ENCODE assay signal across 17 mouse cellular contexts in the genomic region with DNA sequence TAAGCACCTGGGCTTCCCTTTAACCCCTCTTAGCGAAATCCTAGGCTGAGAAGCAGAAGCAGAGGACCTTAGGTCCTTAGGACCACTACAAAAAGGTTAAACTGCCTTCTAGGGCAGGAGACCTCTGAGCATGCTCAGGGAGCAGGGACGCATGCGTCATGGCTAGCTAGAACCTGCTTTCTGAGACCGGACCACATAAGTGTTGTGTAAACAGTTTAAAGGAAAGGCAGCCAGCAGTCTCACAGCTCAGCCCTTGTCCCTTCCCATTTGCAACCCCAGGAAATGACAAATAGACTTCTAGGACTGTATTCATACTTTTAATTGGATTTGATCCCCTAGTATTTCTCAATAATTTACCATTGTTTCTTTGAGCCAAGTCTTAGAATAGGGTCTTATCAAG. TPM values are rescaled to one million over a fixed set of nuclear protein-coding genes. Genes with fewer than 3 reads are reported as not detected.
DNase-seq lines count a peak whose midpoint lies in the region; ATAC-seq and TF ChIP-seq lines count a peak whose summit lies in the region.
"Had no signal": no experiment of that assay in that cellular context is flagged by ENCODE, and none has a peak within 500 bp of the region (broad histone marks: within the 10 kb centered on the region; RNA-seq: fewer than 3 reads in every experiment).

No protein-coding gene starts in this region.

- WGBS in liver, adult 2 months: 42% methylated on average over 4 of the region's 4 CpGs
- WGBS in liver, embryonic 11.5 days: 45% methylated on average over 4 of the region's 4 CpGs
- whole genome bisulfite sequencing in liver, embryonic 16.5 days (ENCODE audit: insufficient replicate concordance): 50% methylated on average over 4 of the region's 4 CpGs
- WGBS in limb, embryonic 10.5 days: 38% methylated on average over 4 of the region's 4 CpGs

- no peaks in the 10 kb centered on the region for H3K27me3 ChIP-seq in liver, adult 2 months (ENCODE audit: control insufficient read depth, insufficient read depth, low read length)
- no peaks in the 10 kb centered on the region for H3K27me3 ChIP-seq in liver, embryonic 11.5 days (replicated peaks; ENCODE audit: control insufficient read depth, insufficient read depth, low read length)
- no peaks in the 10 kb centered on the region for H3K27me3 ChIP-seq in liver, embryonic 16.5 days (ENCODE audit: control insufficient read depth, insufficient read depth, low read depth, low read length)
- H3K27me3 ChIP-seq in limb, embryonic 10.5 days (ENCODE audit: low read depth, poor library complexity, severe bottlenecking): peaks cover 36% of the 10 kb centered on the region

- no peak overlapping the region for H3K9ac ChIP-seq in liver, adult 2 months (ENCODE audit: low read depth, low read length)
- no peak overlapping the region for H3K9ac ChIP-seq in liver, embryonic 11.5 days (ENCODE audit: low read depth, low read length)
- no peak overlapping the region for H3K9ac ChIP-seq in liver, embryonic 16.5 days (ENCODE audit: low read depth, low read length)

- no peaks in the 10 kb centered on the region for H3K79me2 ChIP-seq in liver, adult 2 months (ENCODE audit: control insufficient read depth, insufficient read depth, low read length)

- H3K36me3 ChIP-seq in liver, adult 2 months (ENCODE audit: control insufficient read depth, insufficient read depth, low read length): no peaks in the 10 kb centered on the region
- no peaks in the 10 kb centered on the region for H3K36me3 ChIP-seq in liver, embryonic 11.5 days (ENCODE audit: control insufficient read depth, insufficient read depth, low read length)
- H3K36me3 ChIP-seq in liver, embryonic 16.5 days (ENCODE audit: control insufficient read depth, insufficient read depth): no peaks in the 10 kb centered on the region
- no peaks in the 10 kb centered on the region for H3K36me3 ChIP-seq in limb, embryonic 10.5 days

- TF ChIP-seq POLR2A in liver, adult 2 months (IDR thresholded peaks at IDR 0.05; ENCODE audit: extremely low read depth, insufficient read depth, low read length): no peak

- H3K27ac ChIP-seq in liver, adult 2 months (replicated peaks; ENCODE audit: insufficient read depth, low read depth, low read length): peak overlapping the region; percentile 76
- H3K27ac ChIP-seq in liver, embryonic 11.5 days (ENCODE audit: low read depth, low read length): no peak overlapping the region
- H3K27ac ChIP-seq in liver, embryonic 16.5 days (ENCODE audit: low read length): peak overlapping the region; percentile 84; the same call in 1 of the 2 replicates
- H3K27ac ChIP-seq in limb, embryonic 10.5 days: no peak overlapping the region

- H3K4me1 ChIP-seq in liver, adult 2 months (ENCODE audit: control insufficient read depth, insufficient read depth, low read length): peaks cover 34% of the 10 kb centered on the region
- peaks cover 46% of the 10 kb centered on the region for H3K4me1 ChIP-seq in liver, embryonic 11.5 days (replicated peaks; ENCODE audit: control insufficient read depth, insufficient read depth, low read length)
- H3K4me1 ChIP-seq in liver, embryonic 16.5 days (ENCODE audit: control insufficient read depth, low read depth, low read length): peaks cover 31% of the 10 kb centered on the region
- peaks cover 29% of the 10 kb centered on the region for H3K4me1 ChIP-seq in limb, embryonic 10.5 days

- peak; percentile 66 for DNase-seq in liver, adult 2 months (ENCODE audit: extremely low read depth, low read depth, low spot score)
- no peak for DNase-seq in liver, embryonic 11.5 days (ENCODE audit: low spot score)
- DNase-seq in limb, embryonic 10.5 days (ENCODE audit: low spot score): no peak
- no peak for DNase-seq in thymus, postnatal 0 days (ENCODE audit: low spot score)
- DNase-seq: gastrocnemius, postnatal 25 days; layer of hippocampus, adult 9-11 months; left cerebral cortex, postnatal 4 days; right cerebral cortex, postnatal 14 days; thymus, postnatal 25 days had no signal

- H3K4me3 ChIP-seq in liver, adult 2 months (ENCODE audit: insufficient read depth, low read depth, low read length): no peak overlapping the region
- no peak overlapping the region for H3K4me3 ChIP-seq in liver, embryonic 11.5 days (ENCODE audit: low read depth, low read length)
- H3K4me3 ChIP-seq in liver, embryonic 16.5 days (ENCODE audit: low read depth, low read length): no peak overlapping the region
- no peak overlapping the region for H3K4me3 ChIP-seq in limb, embryonic 10.5 days
- H3K4me3 ChIP-seq: myocyte had no signal

- H3K4me2 ChIP-seq in liver, embryonic 11.5 days: no peak overlapping the region
- H3K4me2 ChIP-seq in liver, embryonic 16.5 days (ENCODE audit: low read depth, low read length): no peak overlapping the region

- no peak for ATAC-seq in liver, embryonic 11.5 days (replicated peaks; ENCODE audit: low FRiP score)
- ATAC-seq in granulocyte monocyte progenitor cell, adult 5-6 weeks (replicated peaks; ENCODE audit: poor library complexity, severe bottlenecking): peak; percentile 15; the same call in 1 of the 2 replicates
- no peak for ATAC-seq in liver, embryonic 16.5 days (ENCODE audit: low read depth)
- 0 out of 2 replicates have a peak, but pooled peaks have one; percentile 13 for ATAC-seq in megakaryocyte progenitor cell, adult 5-6 weeks (replicated peaks; ENCODE audit: poor library complexity)
- ATAC-seq: forebrain, embryonic 14.5 days; hindbrain, embryonic 16.5 days had no signal

- no peaks in the 10 kb centered on the region for H3K9me3 ChIP-seq in liver, embryonic 11.5 days (ENCODE audit: control insufficient read depth, low read length)
- H3K9me3 ChIP-seq in liver, embryonic 16.5 days (replicated peaks; ENCODE audit: control insufficient read depth, low read length): no peaks in the 10 kb centered on the region
- H3K9me3 ChIP-seq in limb, embryonic 10.5 days (replicated peaks): no peaks in the 10 kb centered on the region

- no peak for TF ChIP-seq CTCF in liver, adult 2 months (IDR thresholded peaks at IDR 0.05; ENCODE audit: low read depth, low read length)

RNA-seq across cellular contexts. Expression of gene Ldha, which starts 0.9 kb away (rescaled TPM):
- 442 and 520 TPM in 2 replicates for total RNA-seq in liver, adult 2 months (2014; rRNA removed)
- 594 and 718 TPM in 2 replicates for polyA plus RNA-seq in liver, adult 2 months (2012; rRNA removed)
- 3,525 and 3,814 TPM in 2 replicates for polyA plus RNA-seq in liver, embryonic 11.5 days (2014; fragmentation: Nextera tagmentation; extraction: Ambion mirVana)
- 641 and 708 TPM in 2 replicates for total RNA-seq in granulocyte monocyte progenitor cell, adult 5-6 weeks (2014; fragmentation: Nextera tagmentation)
- total RNA-seq in granulocyte monocyte progenitor cell, adult 5-6 weeks (2017): 507 and 538 TPM in 2 replicates
- 2,014 and 2,183 TPM in 2 replicates for polyA plus RNA-seq in liver, embryonic 16.5 days (2015; fragmentation: Nextera tagmentation; extraction: Ambion mirVana)
- total RNA-seq in megakaryocyte progenitor cell, adult 5-6 weeks (2015): 597 and 639 TPM in 2 replicates
- total RNA-seq in megakaryocyte progenitor cell, adult 5-6 weeks (2017): 442 and 446 TPM in 2 replicates
- 2,714 and 3,443 TPM in 2 replicates for polyA plus RNA-seq in limb, embryonic 10.5 days (2016; fragmentation: Nextera tagmentation; extraction: Ambion mirVana)
- polyA plus RNA-seq in thymus, postnatal 0 days (2015; fragmentation: Nextera tagmentation; extraction: Ambion mirVana): 1,216 and 1,339 TPM in 2 replicates

RNA-seq across cellular contexts. Expression of gene Ldhc, which starts 20.7 kb away (rescaled TPM):
- not detected in 2 replicates for total RNA-seq in liver, adult 2 months (2014; rRNA removed)
- polyA plus RNA-seq in liver, adult 2 months (2012; rRNA removed): not detected in 2 replicates
- polyA plus RNA-seq in liver, embryonic 11.5 days (2014; fragmentation: Nextera tagmentation; extraction: Ambion mirVana): 0.17 and 0.73 TPM in 2 replicates
- 3.5 TPM in 1 of 2 replicates, not detected in the other for total RNA-seq in granulocyte monocyte progenitor cell, adult 5-6 weeks (2014; fragmentation: Nextera tagmentation)
- 1.2 TPM in 1 of 2 replicates, not detected in the other for total RNA-seq in granulocyte monocyte progenitor cell, adult 5-6 weeks (2017)
- 0.17 and 0.26 TPM in 2 replicates for polyA plus RNA-seq in liver, embryonic 16.5 days (2015; fragmentation: Nextera tagmentation; extraction: Ambion mirVana)
- total RNA-seq in megakaryocyte progenitor cell, adult 5-6 weeks (2015): 0.44 and 0.49 TPM in 2 replicates
- total RNA-seq in megakaryocyte progenitor cell, adult 5-6 weeks (2017): 1.3 TPM in 1 of 2 replicates, not detected in the other
- 0.10 and 0.13 TPM in 2 replicates for polyA plus RNA-seq in limb, embryonic 10.5 days (2016; fragmentation: Nextera tagmentation; extraction: Ambion mirVana)
- not detected in 2 replicates for polyA plus RNA-seq in thymus, postnatal 0 days (2015; fragmentation: Nextera tagmentation; extraction: Ambion mirVana)
- total RNA-seq: adrenal gland, adult 2 months; gastrocnemius, postnatal 25 days; left cerebral cortex, postnatal 4 days had no signal
- polyA plus RNA-seq: adrenal gland, adult 2 months; forebrain, embryonic 14.5 days; heart, embryonic 14.5 days had no signal

RNA-seq across cellular contexts. Expression of gene Gtf2h1, which starts 44.4 kb away (rescaled TPM):
- total RNA-seq in liver, adult 2 months (2014; rRNA removed): 30.9 and 33.2 TPM in 2 replicates
- 6.3 and 6.7 TPM in 2 replicates for polyA plus RNA-seq in liver, adult 2 months (2012; rRNA removed)
- 83.6 and 95.7 TPM in 2 replicates for polyA plus RNA-seq in liver, embryonic 11.5 days (2014; fragmentation: Nextera tagmentation; extraction: Ambion mirVana)
- total RNA-seq in granulocyte monocyte progenitor cell, adult 5-6 weeks (2014; fragmentation: Nextera tagmentation): 30.3 and 46.6 TPM in 2 replicates
- 67.0 and 83.9 TPM in 2 replicates for total RNA-seq in granulocyte monocyte progenitor cell, adult 5-6 weeks (2017)
- polyA plus RNA-seq in liver, embryonic 16.5 days (2015; fragmentation: Nextera tagmentation; extraction: Ambion mirVana): 22.7 and 26.1 TPM in 2 replicates
- total RNA-seq in megakaryocyte progenitor cell, adult 5-6 weeks (2015): 54.7 and 58.1 TPM in 2 replicates
- 82.4 and 105 TPM in 2 replicates for total RNA-seq in megakaryocyte progenitor cell, adult 5-6 weeks (2017)
- 50.2 and 52.4 TPM in 2 replicates for polyA plus RNA-seq in limb, embryonic 10.5 days (2016; fragmentation: Nextera tagmentation; extraction: Ambion mirVana)
- polyA plus RNA-seq in thymus, postnatal 0 days (2015; fragmentation: Nextera tagmentation; extraction: Ambion mirVana): 54.3 and 56.6 TPM in 2 replicates

RNA-seq across cellular contexts. Expression of gene Hps5, which starts 44.5 kb away (rescaled TPM):
- total RNA-seq in liver, adult 2 months (2014; rRNA removed): 11.3 and 11.8 TPM in 2 replicates
- 7.3 and 9.0 TPM in 2 replicates for polyA plus RNA-seq in liver, adult 2 months (2012; rRNA removed)
- 15.5 and 16.7 TPM in 2 replicates for polyA plus RNA-seq in liver, embryonic 11.5 days (2014; fragmentation: Nextera tagmentation; extraction: Ambion mirVana)
- 17.0 and 32.8 TPM in 2 replicates for total RNA-seq in granulocyte monocyte progenitor cell, adult 5-6 weeks (2014; fragmentation: Nextera tagmentation)
- total RNA-seq in granulocyte monocyte progenitor cell, adult 5-6 weeks (2017): 19.1 and 27.6 TPM in 2 replicates
- 7.2 and 7.4 TPM in 2 replicates for polyA plus RNA-seq in liver, embryonic 16.5 days (2015; fragmentation: Nextera tagmentation; extraction: Ambion mirVana)
- total RNA-seq in megakaryocyte progenitor cell, adult 5-6 weeks (2015): 13.5 and 17.5 TPM in 2 replicates
- total RNA-seq in megakaryocyte progenitor cell, adult 5-6 weeks (2017): 25.5 and 29.0 TPM in 2 replicates
- 19.0 and 19.5 TPM in 2 replicates for polyA plus RNA-seq in limb, embryonic 10.5 days (2016; fragmentation: Nextera tagmentation; extraction: Ambion mirVana)
- 15.1 and 16.8 TPM in 2 replicates for polyA plus RNA-seq in thymus, postnatal 0 days (2015; fragmentation: Nextera tagmentation; extraction: Ambion mirVana)

Comparison
In these comparisons a context has a peak if more than half of its experiments do, and no peak if none do; other contexts are left out.
1. H3K27ac ChIP-seq: peak in liver, adult 2 months (single experiment) and liver, embryonic 16.5 days (single experiment); none in liver, embryonic 11.5 days (single experiment) and limb, embryonic 10.5 days (single experiment).
2. ATAC-seq: peak in granulocyte monocyte progenitor cell, adult 5-6 weeks (single experiment) and megakaryocyte progenitor cell, adult 5-6 weeks (single experiment); none in liver, embryonic 11.5 days (single experiment) and liver, embryonic 16.5 days (single experiment).